Mouse (Mus musculus) liver, adult (tissue): Measurements from ENCODE around the gene Wif1.

Experiments used
- GATA4 ChIP-seq: IDR thresholded peaks from 2 replicates; pipeline ENCODE4 v1.6.1; 2014; ENCODE audit warnings: mild to moderate bottlenecking, low read length; ENCODE audit not compliant: insufficient replicate concordance

The Wif1 gene

GRCm38 (mm10) chr10:121033826-121034568, at the start of gene Wif1:
Gene Wif1 (plus strand): TSS chr10:121033960.
- no peak for TF ChIP-seq GATA4

- TF ChIP-seq GATA4: no peak
Measured at GRCm38 (mm10) chr10:121002135-121002534, 31.6 kb upstream of the Wif1 start.

GRCm38 (mm10) chr10:121011496-121011895, 22.3 kb upstream of the Wif1 start:
- TF ChIP-seq GATA4: no peak

- no peak for TF ChIP-seq GATA4
Measured at GRCm38 (mm10) chr10:121016291-121016690, 17.5 kb upstream of the Wif1 start.

GRCm38 (mm10) chr10:121016711-121017503, 16.9 kb upstream of the Wif1 start:
- no peak for TF ChIP-seq GATA4

GRCm38 (mm10) chr10:121022951-121023350, 10.8 kb upstream of the Wif1 start:
- TF ChIP-seq GATA4: no peak

- TF ChIP-seq GATA4: no peak
Measured at GRCm38 (mm10) chr10:121031802-121032201, 2.0 kb upstream of the Wif1 start.

- TF ChIP-seq GATA4: peak; percentile 21; the same call in 1 of the 2 replicates
Measured at GRCm38 (mm10) chr10:121033128-121033791, 500 bp upstream of the Wif1 start.

GRCm38 (mm10) chr10:121034569-121034947, 798 bp downstream of the Wif1 start:
- TF ChIP-seq GATA4: no peak

GRCm38 (mm10) chr10:121038556-121039284, 5.0 kb downstream of the Wif1 start:
- no peak for TF ChIP-seq GATA4

GRCm38 (mm10) chr10:121040911-121041310, 7.2 kb downstream of the Wif1 start:
- no peak for TF ChIP-seq GATA4

- TF ChIP-seq GATA4: no peak
Measured at GRCm38 (mm10) chr10:121047440-121047839, 13.7 kb downstream of the Wif1 start.

GRCm38 (mm10) chr10:121052076-121052475, 18.3 kb downstream of the Wif1 start:
- no peak for TF ChIP-seq GATA4

GRCm38 (mm10) chr10:121055452-121056188, 21.9 kb downstream of the Wif1 start:
- TF ChIP-seq GATA4: no peak
